Mouse (Mus musculus): ENCODE measurements around the gene Hapln2.

The Hapln2 gene

DNA sequence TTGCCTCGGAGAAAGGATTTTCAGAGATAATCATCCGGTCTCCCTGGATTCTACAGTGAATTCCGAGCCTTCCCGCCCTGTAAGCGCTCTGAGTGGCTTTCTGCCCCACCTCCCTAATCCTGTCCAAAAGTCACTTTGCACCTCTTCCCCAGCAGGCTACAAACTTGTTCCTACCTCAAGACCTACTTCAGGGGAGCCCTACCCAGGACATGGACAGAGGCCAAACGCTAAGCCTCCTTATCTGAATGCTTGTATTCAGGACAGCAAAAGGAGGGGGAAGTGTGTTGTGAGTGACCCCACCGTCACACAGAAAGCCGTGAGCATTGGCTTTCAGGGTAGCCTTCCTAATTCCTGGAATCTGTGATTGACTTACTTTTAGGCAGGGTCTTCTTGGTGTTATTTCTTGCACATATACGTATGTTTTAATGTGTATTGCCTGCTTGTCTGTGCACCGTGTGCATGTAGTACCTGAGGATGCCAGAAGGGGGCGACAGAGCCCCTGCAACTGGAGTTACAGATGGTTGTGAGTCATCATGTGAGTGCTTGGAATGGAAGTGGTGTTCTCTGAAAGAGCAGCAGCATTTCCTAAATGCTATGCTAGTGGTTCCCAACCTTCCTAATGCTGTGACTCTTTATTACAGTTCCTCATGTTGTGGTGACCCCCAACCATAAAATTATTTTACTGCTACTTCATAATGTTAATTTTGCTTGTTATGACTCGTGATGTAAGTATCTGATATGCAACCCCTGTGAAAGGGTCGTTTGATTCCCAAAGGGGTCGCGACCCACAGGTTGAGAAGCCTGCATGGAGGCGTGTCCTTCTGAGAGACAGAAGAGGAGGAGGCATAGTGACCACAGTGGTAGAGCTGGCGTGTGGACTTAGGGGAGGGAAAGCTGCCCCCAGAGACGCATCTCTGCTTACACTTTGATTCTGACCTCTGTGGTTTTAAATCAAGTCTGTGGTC, 21.3 kb downstream of the Hapln2 start:
- peak; percentile 82 for DNase-seq (ENCODE audit: low read depth, low spot score)

DNA sequence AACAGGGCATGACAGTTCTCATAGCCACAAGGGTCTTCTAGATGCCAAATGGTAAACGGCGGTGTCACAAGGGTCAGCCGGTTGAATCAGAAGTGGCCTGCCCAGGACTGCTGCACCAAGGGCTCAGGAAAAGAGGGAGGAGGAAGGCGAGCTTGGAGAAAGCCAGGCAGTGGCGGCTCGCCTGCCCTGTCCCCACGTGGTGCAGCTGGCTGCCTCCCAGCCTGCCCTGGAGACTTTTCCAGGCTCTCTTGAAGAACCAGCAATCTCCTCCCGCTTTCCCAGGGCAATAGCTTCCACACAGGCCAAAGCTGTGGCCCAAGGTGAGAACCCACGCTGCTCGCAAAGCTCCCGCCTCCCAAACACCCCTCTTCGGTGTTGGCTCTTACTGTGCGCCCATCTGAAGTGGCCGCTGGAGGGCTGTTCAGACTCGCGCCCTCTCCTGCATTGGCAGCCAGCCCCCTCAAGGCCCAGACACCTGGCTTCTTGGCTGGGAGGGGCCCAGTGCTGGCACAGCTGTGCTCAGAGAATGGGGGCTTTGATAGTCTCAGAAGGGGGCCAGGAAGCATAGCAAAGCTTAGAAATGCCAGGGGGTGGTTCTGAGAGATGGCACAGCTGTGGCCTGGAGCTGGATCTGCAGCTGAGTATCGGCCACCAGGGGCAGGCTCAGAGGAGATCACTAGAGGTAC, 24.9 kb downstream of the Hapln2 start:
- DNase-seq (ENCODE audit: low read depth, low spot score) = no peak

- no peak for DNase-seq (ENCODE audit: low read depth, low spot score)
These were observed 26.4 kb downstream of the Hapln2 start for GRCm38 (mm10) chr3:88000816-88001595.

DNA sequence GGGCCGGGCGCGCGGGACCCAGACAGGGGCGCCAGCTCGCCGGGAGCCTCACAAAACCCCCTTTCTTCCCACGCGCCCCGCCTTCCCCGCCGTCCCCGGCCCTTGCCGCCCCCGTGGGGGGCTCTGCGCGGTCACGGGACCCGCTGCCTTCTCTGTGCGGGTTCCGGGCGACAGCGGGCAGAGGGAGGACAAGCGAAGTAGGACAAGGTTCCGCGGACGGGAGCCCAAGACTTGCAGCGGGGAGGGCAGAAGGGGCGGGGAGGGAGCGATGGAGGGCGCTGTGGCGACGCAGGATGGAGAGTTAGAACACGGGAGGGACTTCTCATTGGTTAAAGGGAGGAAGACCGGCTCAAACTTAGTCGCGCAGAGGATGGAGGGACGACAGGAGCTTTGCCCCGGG, 27.2 kb downstream of the Hapln2 start, which contains the start of gene Bcan:
Bcan (minus strand) TSS at position 50 of the 400 bp plus-strand sequence.
- DNase-seq (ENCODE audit: low read depth, low spot score) = peak; percentile 69

DNA sequence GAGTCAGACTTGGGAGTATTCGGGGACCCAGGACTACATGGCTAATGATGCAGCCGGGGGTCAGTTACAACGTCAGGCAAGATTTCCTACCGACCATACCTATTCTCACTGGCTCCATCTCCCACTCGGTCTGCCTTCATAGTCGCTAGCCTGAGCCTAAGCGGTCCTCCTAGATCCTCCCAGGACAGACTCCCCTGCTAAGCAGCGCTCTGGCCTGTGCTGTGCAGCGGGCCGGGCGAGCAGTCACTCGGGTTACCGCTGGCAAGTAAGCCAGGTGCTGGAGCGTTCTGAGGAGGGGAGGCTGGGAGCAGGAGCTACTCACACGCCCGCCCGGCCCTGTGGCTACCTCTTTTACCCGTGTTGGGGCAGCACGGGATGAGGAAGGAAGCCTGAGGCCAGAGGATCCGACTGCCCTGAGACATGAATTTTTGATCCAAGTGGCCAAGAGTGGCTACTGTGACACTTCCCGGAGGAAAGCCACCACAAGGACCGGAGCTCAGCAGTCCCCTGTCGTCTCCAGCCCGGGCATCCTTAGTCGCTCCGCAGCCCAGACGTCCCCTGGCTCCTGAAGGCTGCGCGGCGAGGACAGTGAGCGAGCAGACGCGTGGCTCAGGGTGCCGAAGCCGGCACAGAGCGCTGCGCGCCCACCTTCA, 28.0 kb downstream of the Hapln2 start:
- DNase-seq (ENCODE audit: low read depth, low spot score) = no peak

DNA sequence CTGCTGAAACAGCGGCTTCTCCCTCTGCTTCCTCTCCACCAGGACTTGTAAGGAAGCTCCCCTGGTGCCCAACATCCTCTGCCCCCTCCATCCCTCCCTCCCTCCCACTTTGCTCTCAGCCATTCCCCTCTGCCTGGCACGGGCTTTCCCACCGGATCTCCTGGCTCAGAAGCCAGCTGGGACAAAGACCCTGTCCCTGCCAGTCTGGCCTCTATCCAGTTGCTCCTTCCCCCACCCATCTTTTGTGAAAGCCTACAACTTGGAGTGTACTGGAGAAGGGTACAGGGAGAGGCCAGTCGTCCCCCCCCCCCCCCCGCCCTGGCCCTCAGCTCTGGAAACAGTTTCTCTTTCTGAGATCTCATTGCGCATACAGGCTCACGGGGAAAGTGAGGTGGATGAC, 28.6 kb downstream of the Hapln2 start:
- no peak for DNase-seq (ENCODE audit: low read depth, low spot score)

DNA sequence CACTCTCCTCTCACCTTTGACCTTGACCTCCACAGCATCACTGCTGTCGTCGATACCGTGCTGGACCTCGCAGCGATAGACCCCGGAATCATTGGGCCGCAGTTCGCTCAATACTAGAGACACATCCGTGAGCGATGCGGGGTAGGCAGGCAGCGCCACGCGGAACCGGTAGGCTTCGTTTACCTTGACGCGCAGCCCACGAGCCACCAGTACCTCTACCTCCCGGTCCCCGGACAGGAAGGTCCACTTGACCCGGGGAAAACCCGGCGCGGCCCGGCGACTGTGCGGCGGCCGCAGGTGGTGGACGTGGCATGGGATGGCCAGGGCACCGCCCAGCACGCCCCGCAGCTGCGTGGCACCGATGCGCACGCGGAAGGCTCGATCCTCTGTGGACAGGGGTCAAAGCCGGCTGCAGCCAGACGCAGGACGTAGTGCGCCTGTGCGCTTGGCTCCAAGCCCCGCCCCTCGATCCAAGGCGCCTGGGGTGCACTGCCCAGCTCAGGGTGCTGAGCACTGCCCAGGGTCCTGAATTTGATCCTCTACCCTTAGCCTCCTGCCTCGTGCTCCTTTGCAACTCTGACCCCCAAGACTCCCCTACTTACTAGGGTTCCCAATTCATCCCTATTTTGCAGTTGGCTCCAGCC, 30.3 kb downstream of the Hapln2 start:
- DNase-seq (ENCODE audit: low read depth, low spot score) = peak; percentile 69

DNA sequence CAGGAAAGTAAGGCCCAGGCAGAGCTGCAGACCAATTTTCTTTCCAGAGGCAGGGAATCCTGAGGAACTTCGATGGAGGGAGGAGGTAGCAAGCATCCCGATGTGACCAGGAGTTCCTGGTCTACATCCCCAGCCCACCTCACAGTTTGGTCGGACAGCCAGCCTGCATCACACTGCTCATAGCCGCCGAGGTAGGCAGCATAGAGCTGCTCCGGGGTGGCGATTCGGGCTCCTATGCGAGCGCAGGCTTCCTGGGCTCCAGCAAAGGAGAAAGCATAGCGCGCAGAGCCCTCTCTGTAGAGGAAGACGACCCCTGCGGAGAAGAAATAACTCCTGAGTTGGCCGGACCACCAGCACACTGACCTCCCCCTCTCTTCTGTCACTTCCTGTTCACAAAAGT, 31.0 kb downstream of the Hapln2 start:
- DNase-seq (ENCODE audit: low read depth, low spot score) = no peak

GRCm38 (mm10) chr3:87995331-87995730, 32.1 kb downstream of the Hapln2 start:
- DNase-seq (ENCODE audit: low read depth, low spot score) = no peak

GRCm38 (mm10) chr3:87993436-87993835, 33.9 kb downstream of the Hapln2 start:
- peak; percentile 96 for DNase-seq (ENCODE audit: low read depth, low spot score)

DNA sequence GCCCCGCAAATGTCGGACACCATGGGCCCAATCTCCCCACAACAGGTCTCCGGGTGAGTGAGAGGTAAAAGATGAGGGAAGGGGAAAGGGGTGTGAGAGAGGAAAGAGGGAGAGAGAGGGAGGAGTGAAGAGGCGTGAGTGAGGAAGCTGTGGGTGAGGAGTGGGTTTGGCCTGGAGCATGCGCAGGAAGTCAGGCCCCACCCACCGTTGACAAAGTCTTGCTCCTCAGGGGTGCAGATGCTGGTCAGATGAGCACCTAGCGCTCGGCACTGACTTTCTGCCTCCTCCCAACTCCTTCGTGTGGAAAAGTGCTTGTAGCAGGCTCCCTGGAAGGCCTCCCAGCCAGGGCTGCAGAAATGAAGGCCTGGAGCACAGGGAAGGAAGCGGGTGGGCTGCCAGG, 37.4 kb downstream of the Hapln2 start:
- no peak for DNase-seq (ENCODE audit: low read depth, low spot score)

- no peak for DNase-seq (ENCODE audit: low read depth, low spot score)
These were observed 39.3 kb downstream of the Hapln2 start for GRCm38 (mm10) chr3:87988068-87988467.

- peak; percentile 92 for DNase-seq (ENCODE audit: low read depth, low spot score)
These were observed 39.8 kb downstream of the Hapln2 start for GRCm38 (mm10) chr3:87987633-87988032.

DNA sequence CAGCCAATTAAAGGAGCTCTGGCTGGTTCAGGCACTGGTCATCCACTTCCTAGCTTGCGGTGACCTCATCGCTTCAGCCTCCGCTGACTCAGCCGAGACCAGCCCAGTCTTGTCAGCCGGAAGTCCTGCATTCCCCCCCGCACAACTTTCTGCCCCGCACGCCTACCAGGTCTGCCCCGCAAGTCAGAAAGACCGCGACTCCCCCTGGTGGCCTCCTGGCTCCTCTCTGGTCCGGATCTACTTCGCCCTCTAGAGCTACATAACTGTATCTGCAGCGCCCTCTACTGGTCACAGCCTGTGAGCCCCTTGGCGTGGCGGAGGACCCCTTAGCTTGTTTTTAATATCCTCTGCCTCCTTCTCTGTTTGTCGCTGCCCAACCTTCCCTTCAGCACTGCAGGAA, 40.5 kb downstream of the Hapln2 start:
- peak; percentile 97 for DNase-seq (ENCODE audit: low read depth, low spot score)

GRCm38 (mm10) chr3:87985505-87986320, 41.7 kb downstream of the Hapln2 start:
- DNase-seq (ENCODE audit: low read depth, low spot score) = no peak

DNA sequence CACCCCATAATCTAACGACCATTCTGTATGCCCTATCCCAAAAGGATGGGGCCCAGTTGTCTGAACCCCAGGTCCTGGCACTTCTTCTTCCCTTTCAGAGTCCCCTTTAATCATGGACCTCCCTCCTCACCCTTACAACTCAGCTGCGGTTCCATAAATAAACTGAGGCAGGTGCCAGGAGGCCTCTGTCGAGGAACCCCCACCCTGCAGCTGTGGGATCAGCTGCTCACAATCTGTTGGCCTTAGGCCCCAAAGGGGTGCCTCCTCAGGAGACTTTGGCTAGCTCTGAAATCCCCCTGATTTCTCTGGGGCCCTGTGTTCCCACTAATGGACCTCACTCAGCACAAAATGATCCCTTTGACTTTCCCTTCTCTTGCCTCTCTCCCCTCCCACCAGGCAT, 43.3 kb downstream of the Hapln2 start:
- DNase-seq (ENCODE audit: low read depth, low spot score) = no peak

DNA sequence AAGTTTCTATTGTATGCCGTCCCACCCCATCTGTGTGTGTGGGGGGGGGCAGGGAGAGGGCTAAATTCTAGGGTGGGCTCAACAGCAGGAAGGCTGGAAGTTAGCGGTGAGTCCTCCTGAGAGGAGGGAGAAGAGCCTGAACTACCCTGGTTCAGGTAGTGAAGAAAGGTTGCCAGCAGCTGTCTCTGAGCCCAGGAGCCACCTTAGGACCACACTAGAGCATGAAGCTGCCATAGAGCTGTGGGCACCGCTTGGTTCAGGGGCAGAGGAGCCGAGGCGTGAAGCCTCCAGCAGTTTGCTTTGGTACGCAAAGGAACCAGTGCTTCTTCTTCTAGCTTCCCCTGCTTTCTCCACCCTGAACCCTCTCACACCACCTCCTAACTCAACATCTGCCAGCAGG, 43.8 kb downstream of the Hapln2 start:
- DNase-seq (ENCODE audit: low read depth, low spot score) = no peak

GRCm38 (mm10) chr3:87982836-87983601, 44.4 kb downstream of the Hapln2 start:
- no peak for DNase-seq (ENCODE audit: low read depth, low spot score)

All from ES-CJ7 (cell line).